Mouse (Mus musculus) midbrain, embryonic 10.5 days (tissue): ENCODE results near the gene Htra2. TPM values are rescaled to one million over a fixed set of nuclear protein-coding genes. Genes with fewer than 3 reads are reported as not detected.

Experiments used
- DNase-seq: peaks from one replicate; pipeline ENCODE4 v3.0.0-alpha.2; 2017; ENCODE audit warnings: low spot score
- H3K27ac ChIP-seq: fragments of 300-500 bp; sonication (generic); replicated peaks from 2 replicates; pipeline ENCODE4 v1.5.1; 2016; ENCODE audit warnings: mild to moderate bottlenecking
- H3K27me3 ChIP-seq: fragments of 300-500 bp; sonication (generic); 2 replicates; pipeline ENCODE4 v1.6.1; 2016; ENCODE audit warnings: low read depth, mild to moderate bottlenecking; ENCODE audit not compliant: poor library complexity, severe bottlenecking
- H3K36me3 ChIP-seq: fragments of 300-500 bp; sonication (generic); 2 replicates; pipeline ENCODE4 v1.6.1; 2016; ENCODE audit warnings: mild to moderate bottlenecking, moderate library complexity
- H3K4me1 ChIP-seq: fragments of 300-500 bp; sonication (generic); 2 replicates; pipeline ENCODE4 v1.6.1; 2016
- H3K4me3 ChIP-seq: fragments of 300-500 bp; sonication (generic); 2 replicates; pipeline ENCODE4 v1.5.1; 2016; ENCODE audit warnings: mild to moderate bottlenecking, moderate library complexity
- H3K9me3 ChIP-seq: fragments of 300-500 bp; sonication (generic); replicated peaks from 2 replicates; pipeline ENCODE4 v1.6.1; 2016; ENCODE audit warnings: mild to moderate bottlenecking
- WGBS: fragments of 180-500 bp; shearing (Covaris S2); methylation state at CpG from one replicate; pipeline ENCODE4 v1.1.7; 2016; 5-methylcytosine and 5-hydroxymethylcytosine counted together
- polyA plus RNA-seq: library from polyadenylated mRNA; unstranded; fragments of >200 nt; fragmentation: Nextera tagmentation; extraction: Ambion mirVana; gene quantifications from 2 replicates; pipeline ENCODE4 v1.2.1, GENCODE M21; 2016

Htra2 gene
- polyA plus RNA-seq, 1 experiment from 2014 or later = 79.7 TPM

DNA sequence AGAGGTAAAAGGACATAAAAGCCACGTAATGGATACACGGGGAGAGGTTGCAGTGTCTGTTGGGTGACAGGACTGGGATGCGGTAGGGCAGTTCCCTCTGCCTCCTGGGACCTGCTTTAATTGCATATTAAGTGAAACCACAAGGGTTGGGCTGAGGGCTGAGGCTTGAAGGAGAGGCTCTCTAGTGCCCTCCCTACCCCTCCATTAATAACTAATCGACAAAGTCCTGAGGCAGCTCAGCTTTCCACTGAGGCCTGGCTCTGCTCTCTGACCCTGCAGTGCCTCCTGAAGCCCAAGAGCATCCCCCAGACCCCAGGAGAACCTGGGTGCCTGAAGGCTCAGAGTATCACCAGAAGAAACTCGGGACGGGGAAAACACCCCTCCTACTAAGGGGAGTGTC lies 29.4 kb upstream of the Htra2 start:
- H3K27ac ChIP-seq = no peak overlapping the region
- no peak overlapping the region for H3K4me3 ChIP-seq
- H3K36me3 ChIP-seq = peaks cover 27% of the 10 kb centered on the region
- peaks cover 92% of the 10 kb centered on the region for H3K27me3 ChIP-seq
- 5% methylated on average over 6 of the region's 6 CpGs for WGBS
- no peak for DNase-seq
- H3K4me1 ChIP-seq = peaks cover 44% of the 10 kb centered on the region
- H3K9me3 ChIP-seq = no peaks in the 10 kb centered on the region

DNA sequence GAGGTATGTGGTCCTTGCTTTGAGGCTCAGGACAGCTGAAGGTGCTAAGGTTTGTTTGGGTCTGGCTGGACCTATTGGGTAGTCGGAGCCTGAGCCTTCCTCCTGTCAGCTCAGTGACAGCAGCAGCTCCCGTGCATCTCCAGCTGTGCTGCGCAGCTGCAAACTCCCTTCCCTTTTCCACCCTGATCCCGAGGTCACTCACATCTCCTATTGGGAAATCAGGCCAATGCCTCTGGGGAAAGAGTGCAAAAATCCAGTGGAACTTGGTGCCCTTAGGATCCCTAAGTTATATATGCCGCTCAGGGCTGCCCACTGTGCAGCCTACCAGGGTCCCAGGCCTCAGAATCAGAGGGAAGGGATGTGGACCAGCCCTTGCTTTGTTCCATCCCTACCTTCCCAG lies 28.4 kb upstream of the Htra2 start:
- DNase-seq = no peak
- Histone ChIP-seq H3K4me3 (no peak overlapping the region), H3K27ac (no peak overlapping the region; the same call in 1 of the 2 replicates), H3K27me3 (peaks cover 82% of the 10 kb centered on the region), H3K4me1 (peaks cover 53% of the 10 kb centered on the region), H3K9me3 (no peaks in the 10 kb centered on the region), H3K36me3 (peaks cover 27% of the 10 kb centered on the region)
- 5% methylated on average over 5 of the region's 5 CpGs for WGBS

DNA sequence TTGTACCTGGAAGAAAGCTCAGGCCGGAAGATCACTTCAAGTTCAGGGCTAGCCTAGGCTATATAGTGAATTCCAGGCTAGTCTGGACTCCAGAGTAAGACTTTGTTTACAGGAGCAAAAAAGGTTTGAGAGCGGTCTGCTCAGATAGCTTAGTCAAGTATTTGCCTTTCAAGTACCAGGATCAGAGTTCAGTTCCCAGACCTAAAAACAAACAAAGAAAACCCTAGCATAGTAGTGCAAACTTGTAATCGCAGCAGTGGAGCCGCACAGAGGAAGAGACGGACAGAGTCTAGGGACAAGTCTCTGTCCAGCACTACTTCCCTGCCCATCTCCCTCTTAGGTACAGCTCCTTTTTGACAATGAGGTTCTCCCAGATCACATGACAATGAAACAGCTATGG lies 25.1 kb upstream of the Htra2 start:
- WGBS = 93% methylated on average over 5 of the region's 5 CpGs

DNA sequence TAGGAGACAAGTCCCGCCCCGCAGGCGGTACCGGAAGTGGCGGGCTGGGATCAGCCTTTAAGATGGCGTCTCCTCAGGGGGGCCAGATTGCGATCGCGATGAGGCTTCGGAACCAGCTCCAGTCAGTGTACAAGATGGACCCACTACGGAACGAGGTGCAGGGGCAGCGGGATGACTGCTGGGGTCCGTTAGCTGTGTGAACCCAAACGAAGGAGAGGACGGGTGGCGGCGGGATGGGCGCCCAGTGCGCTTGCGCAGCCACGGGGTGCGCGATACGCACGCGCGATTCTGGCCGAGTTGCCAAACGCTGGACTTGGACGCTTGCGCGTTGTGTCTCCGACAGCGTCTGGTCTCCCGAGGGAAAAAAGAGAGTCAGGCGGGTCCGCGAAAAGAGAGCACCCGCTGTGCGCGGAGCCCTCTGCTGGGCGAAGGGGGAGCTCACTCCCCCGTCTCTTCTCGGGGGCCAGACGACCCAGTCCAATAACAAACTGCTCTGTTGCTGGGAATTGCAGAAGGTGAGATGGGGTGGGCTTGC lies 23.3 kb upstream of the Htra2 start:
- Histone ChIP-seq H3K4me3 (peak overlapping the region; percentile 84), H3K36me3 (peaks cover 27% of the 10 kb centered on the region), H3K27me3 (peaks cover 75% of the 10 kb centered on the region), H3K4me1 (peaks cover 28% of the 10 kb centered on the region), H3K27ac (peak overlapping the region; percentile 97), H3K9me3 (no peaks in the 10 kb centered on the region)
- peak; percentile 99 for DNase-seq
- under 1% methylated on average over 46 of the region's 46 CpGs for WGBS

More for the DNA sequence above, 25.1 kb upstream of the Htra2 start:
- peaks cover 75% of the 10 kb centered on the region for H3K27me3 ChIP-seq
- no peak overlapping the region for H3K4me3 ChIP-seq
- no peak overlapping the region for H3K27ac ChIP-seq
- H3K36me3 ChIP-seq = peaks cover 27% of the 10 kb centered on the region
- H3K4me1 ChIP-seq = peaks cover 41% of the 10 kb centered on the region
- no peak for DNase-seq
- H3K9me3 ChIP-seq = no peaks in the 10 kb centered on the region

DNA sequence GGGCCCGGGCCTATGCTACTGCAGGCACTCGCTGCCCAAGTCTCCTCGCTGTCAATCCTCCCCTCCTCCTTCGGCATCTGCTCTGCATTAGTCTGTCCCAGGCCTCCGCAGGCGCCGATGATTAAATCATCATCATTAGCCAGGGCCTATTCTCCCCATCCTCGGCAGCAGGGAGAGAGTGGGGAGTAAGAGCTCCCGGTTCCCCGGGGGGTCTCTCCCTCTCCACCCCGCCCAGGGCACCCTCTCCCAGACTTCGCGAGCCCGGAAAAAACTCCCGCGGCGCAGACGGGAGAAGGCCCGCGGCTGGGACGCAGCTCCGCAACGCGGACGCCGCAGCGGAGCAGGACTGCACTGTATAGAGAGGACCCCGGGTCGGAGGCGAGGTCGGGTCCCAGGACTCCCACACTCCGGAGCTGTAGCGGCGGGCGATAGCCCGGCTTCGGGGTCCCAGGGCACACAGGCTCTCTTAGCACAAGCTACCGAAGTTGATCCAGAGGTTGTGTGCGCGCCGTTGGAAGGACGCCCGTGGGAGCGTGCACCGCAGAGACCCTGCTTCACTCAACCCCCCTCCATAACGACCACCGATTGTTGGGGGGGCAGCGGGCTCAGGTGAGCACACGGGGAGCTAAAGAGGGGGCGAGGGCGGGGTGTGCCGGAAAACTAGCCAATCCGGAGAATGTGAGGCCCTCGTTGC lies 22.7 kb upstream of the Htra2 start, which contains the start of gene Pcgf1:
Gene Pcgf1, plus strand, starts transcription at position 240 of the 694 bp plus-strand sequence.
- under 1% methylated on average over 54 of the region's 54 CpGs for WGBS
- H3K36me3 ChIP-seq = peaks cover 27% of the 10 kb centered on the region
- no peaks in the 10 kb centered on the region for H3K9me3 ChIP-seq
- peaks cover 24% of the 10 kb centered on the region for H3K4me1 ChIP-seq
- peak within 1 kb of the TSS; percentile 97 for H3K27ac ChIP-seq
- no peak for DNase-seq
- peaks cover 75% of the 10 kb centered on the region for H3K27me3 ChIP-seq
- H3K4me3 ChIP-seq = peak within 1 kb of the TSS; percentile 84

DNA sequence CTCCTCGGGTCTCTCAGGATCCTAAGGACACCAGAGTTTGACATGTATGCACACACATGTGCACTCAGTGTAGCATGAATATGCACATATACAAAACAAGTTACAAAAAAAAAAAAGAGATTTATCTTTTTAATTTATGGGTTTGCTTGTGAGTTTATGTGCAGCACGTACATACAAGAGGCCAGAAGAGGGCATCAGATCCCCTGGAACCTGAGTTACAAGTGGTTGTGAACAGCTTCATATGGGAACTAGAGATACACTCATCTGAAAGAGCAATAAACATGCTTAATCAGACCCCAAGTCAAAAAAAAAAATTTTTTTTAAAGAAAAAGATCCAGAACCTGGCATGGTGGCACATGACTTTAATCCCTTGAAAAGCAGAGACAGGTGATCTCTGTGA lies 19.9 kb upstream of the Htra2 start:
- DNase-seq = no peak
- Histone ChIP-seq H3K27ac (no peak overlapping the region), H3K36me3 (peaks cover 3% of the 10 kb centered on the region), H3K27me3 (peaks cover 77% of the 10 kb centered on the region), H3K4me1 (peaks cover 42% of the 10 kb centered on the region), H3K9me3 (no peaks in the 10 kb centered on the region), H3K4me3 (no peak overlapping the region)
- WGBS = 17% methylated on average over 2 of the region's 2 CpGs

DNA sequence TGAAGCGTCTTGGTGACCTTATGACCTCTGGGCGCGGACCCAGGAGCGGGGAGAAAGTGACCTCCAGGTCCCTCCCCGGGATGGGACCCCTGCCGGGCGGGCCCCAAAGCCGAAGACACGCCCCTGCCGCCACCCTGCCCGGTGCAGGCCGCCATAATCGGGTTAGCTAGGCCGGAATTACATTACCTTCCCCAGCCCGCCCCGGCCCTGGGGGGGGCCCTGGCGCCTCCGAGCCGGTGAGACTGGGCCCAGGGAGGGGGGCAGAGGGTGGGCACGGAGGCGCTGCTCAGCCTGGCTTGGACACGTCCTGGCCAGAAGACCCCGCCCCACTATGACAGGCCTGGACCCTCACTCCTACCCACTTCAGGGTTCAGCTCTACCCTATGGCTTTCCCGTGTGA lies 16.1 kb upstream of the Htra2 start:
- Histone ChIP-seq H3K4me1 (peaks cover 37% of the 10 kb centered on the region), H3K4me3 (peak overlapping the region; percentile 41), H3K36me3 (no peaks in the 10 kb centered on the region), H3K27me3 (peaks cover 100% of the 10 kb centered on the region), H3K9me3 (no peaks in the 10 kb centered on the region), H3K27ac (no peak overlapping the region)
- WGBS = 0% methylated on average over 20 of the region's 24 CpGs
- DNase-seq = peak; percentile 43

DNA sequence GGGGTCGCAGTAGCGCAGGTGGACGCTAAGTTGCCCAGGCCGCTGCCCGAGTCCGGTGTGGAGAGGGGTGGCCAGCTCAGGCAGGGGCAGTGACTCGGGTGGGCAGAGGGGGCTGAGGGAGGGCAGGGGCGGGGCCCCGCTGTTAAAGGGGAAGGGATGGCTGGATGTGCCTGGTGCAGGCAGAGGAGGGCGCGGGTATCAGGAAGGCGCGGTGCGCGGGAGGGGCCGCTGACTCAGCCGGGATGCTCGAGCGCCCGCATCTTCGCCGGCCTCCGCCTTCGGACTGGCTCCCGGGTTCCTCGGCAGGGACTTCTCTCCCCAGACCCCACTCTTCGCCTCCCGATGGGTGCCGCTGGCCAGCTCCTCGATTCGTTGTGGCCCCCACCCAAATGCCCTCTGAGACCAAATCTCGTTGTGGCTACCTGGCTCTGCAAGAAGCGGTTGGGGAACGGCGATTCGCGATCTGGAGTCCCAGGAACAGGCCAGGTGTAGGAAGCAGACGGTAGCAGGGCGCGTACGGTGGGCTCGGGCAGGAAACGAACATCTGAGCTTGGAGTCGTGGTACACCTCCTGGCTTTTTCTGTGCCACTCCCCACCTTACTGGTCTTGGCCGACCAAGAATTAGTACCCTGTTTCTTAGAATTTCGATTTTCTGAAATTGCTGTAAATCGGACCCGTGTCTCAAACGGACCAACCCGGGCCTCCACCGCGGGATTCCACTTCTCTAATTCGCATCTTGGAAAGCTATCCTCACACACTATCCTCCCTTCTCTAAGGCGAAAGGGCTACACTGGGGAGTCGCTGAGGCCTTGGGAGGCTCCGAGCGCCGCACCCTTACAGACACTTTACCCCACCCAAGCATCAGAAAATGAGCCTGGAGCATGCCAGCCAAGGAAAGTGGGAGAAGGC lies 15.5 kb upstream of the Htra2 start:
- Histone ChIP-seq H3K9me3 (no peaks in the 10 kb centered on the region), H3K27ac (no peak overlapping the region), H3K36me3 (no peaks in the 10 kb centered on the region), H3K4me3 (peak overlapping the region; percentile 41), H3K4me1 (peaks cover 37% of the 10 kb centered on the region), H3K27me3 (peaks cover 100% of the 10 kb centered on the region)
- DNase-seq = peak; percentile 72
- under 1% methylated on average over 58 of the region's 58 CpGs for WGBS

DNA sequence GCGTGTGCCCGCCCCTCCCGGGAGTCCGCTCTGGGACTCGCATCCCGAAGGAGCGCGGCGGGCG lies 15.0 kb upstream of the Htra2 start, which contains the start of gene Tlx2:
Gene Tlx2, minus strand, starts transcription at position 47 of the 64 bp plus-strand sequence.
- Histone ChIP-seq H3K9me3 (no peaks in the 10 kb centered on the region), H3K36me3 (no peaks in the 10 kb centered on the region), H3K27ac (no peak within 1 kb of the TSS), H3K4me3 (peak within 1 kb of the TSS; percentile 41), H3K27me3 (peaks cover 100% of the 10 kb centered on the region), H3K4me1 (peaks cover 37% of the 10 kb centered on the region)
- no peak for DNase-seq
- 0% methylated on average over 10 of the region's 10 CpGs for WGBS

DNA sequence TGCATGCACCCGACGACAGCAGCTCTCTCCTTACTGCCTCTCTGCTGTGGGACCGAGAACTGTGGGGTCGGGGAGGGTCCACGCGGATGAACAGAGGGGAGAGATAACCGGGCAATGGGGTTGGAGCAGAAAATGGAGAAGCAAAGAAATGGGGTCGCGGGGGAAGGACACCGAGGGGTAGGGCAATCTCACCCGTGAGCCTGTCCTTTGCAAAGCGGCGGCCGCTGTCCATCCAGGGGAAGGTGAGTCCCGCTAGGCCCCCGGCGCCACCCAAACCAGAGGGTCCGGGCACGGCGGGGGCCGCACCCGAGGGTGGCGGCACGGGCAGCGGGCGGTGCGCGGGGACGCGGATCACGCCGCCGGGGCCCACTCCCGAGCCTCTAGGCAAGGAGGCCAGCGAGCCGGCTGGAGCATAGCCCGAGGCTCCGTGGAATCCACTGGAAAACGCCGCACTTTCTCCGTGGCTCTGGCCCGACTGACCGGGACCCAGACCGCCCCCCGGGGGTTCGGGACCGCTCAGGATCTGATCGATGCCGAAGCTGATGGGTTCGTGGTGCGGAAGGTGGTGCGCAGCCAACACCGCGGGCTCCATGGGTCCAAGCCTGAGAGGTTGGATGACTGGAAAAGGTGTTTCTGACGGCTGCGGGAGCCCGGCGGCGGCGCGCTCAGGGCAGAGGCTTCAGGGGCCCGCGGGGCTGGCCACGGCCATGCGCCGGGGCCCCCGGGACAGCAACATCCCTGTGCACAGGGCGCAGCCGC lies 14.6 kb upstream of the Htra2 start:
- Histone ChIP-seq H3K27me3 (peaks cover 100% of the 10 kb centered on the region), H3K9me3 (no peaks in the 10 kb centered on the region), H3K27ac (no peak overlapping the region), H3K36me3 (no peaks in the 10 kb centered on the region), H3K4me3 (peak overlapping the region; percentile 41), H3K4me1 (peaks cover 38% of the 10 kb centered on the region)
- peak; percentile 62 for DNase-seq
- WGBS = 1% methylated on average over 69 of the region's 69 CpGs

DNA sequence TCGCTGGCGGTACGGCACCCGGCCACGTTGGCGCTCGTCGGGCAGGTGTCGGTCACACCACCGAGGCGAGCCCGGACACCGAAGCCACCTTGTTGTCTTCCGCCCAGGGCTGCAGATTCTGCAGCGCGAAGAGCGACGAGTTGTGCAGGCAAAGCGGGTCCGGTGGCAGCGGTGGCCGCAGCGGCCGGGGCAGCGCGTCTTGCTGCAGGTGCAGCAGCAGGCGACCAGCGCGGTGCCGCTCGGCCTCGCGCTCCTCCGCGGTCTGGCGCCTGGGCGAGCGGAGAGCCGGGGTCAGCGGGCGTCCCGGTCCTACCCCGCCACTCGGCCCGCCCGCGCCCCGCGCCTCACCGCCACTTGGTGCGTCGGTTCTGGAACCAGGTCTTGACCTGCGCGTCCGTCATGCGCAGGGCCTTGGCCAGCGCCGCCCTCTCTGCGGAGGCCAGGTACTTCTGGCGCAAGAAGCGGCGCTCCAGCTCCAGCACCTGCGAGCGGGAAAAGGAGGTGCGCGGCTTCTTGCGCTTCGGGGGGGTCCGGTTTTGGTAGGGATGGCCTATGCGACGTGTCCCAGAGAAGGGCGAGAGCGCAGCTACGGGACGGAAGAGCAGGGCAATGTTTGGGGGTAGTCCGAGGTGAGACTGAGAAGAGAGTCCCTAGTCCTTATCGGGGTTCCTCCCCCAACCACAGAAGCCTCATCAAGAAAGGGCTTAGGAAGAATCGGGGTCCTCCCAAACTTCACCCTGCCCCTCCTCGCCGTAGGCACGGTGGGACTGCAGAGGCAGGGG lies 13.8 kb upstream of the Htra2 start:
- peak overlapping the region; percentile 41 for H3K4me3 ChIP-seq
- H3K4me1 ChIP-seq = peaks cover 42% of the 10 kb centered on the region
- under 1% methylated on average over 81 of the region's 81 CpGs for WGBS
- no peaks in the 10 kb centered on the region for H3K36me3 ChIP-seq
- peaks cover 100% of the 10 kb centered on the region for H3K27me3 ChIP-seq
- peak; percentile 55 for DNase-seq
- no peaks in the 10 kb centered on the region for H3K9me3 ChIP-seq
- H3K27ac ChIP-seq = no peak overlapping the region

DNA sequence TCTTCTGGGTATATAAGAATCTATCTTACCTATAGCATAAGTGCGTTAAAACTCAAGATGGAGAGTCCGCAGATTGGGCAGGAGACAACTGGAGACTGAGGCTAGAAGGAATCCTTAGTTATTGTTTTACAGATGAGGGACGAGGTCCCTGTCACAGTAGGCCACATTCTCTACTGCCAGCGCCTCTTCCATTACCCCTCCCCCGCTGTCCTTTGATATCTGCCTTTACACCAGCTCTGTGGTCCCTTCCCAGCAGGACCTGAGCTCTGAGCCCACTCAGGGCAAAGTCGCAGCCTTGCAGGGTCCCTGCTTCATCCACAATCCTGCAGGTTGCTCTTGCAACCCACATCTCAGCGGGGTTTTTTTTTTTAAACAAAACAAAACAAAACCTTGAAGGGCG lies 13.1 kb upstream of the Htra2 start:
- Histone ChIP-seq H3K36me3 (no peaks in the 10 kb centered on the region), H3K4me3 (peak overlapping the region; percentile 38; the same call in 1 of the 2 replicates), H3K4me1 (peaks cover 42% of the 10 kb centered on the region), H3K27me3 (peaks cover 100% of the 10 kb centered on the region), H3K27ac (no peak overlapping the region), H3K9me3 (no peaks in the 10 kb centered on the region)
- no peak for DNase-seq
- WGBS = 3% methylated on average over 8 of the region's 8 CpGs
